8 mouse cellular contexts compared by ENCODE assay signal in the genomic region with DNA sequence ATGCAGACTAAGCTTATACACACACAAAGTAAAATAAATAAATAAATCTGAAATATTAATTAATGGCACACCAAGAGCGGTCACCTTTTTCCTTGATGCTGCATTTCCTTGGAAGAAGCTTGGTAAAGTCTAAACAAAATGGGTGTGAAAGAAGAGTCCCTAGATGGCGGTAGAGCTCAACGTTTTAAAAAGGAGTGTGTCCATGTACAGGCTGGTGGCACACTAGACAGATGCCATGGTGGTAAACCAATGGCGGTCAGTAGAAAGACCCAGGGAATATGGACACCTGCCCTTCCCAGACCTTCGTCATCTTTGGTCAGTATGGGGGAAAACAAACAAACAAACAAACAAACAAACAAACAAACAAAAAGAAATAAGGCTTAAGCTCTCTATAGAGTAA.
DNase-seq lines count a peak whose midpoint lies in the region; ATAC-seq lines count a peak whose summit lies in the region.

No protein-coding gene starts in this region.

- 55% methylated on average over 5 of the region's 5 CpGs for WGBS in forebrain, embryonic 11.5 days
- 53% methylated on average over 5 of the region's 5 CpGs for WGBS in forebrain, embryonic 10.5 days

- DNase-seq in forebrain, embryonic 11.5 days (ENCODE audit: low spot score), result no peak
- no peak for DNase-seq in forebrain, embryonic 10.5 days (ENCODE audit: extremely low spot score, low spot score)
- DNase-seq in urinary bladder, postnatal 14 days (ENCODE audit: low spot score), result peak; percentile 41
- no peak for DNase-seq in urinary bladder, postnatal 4 days (ENCODE audit: low spot score in 2 of 2)
- peak; percentile 17 to 22 for DNase-seq in heart, postnatal 14 days
- DNase-seq in left cerebral cortex, postnatal 4 days, result peak; percentile 18
- peak; percentile 35 to 60 for DNase-seq in right cerebral cortex, adult 2 months (ENCODE audit: low spot score in 2 of 2)
- DNase-seq in thymus, postnatal 36 days, result no peak

- no peaks in the 10 kb centered on the region for H3K9me3 ChIP-seq in forebrain, embryonic 11.5 days (ENCODE audit: control insufficient read depth, low read length)
- peaks cover 4% of the 10 kb centered on the region; the same call in 1 of the 2 replicates for H3K9me3 ChIP-seq in forebrain, embryonic 10.5 days

- ATAC-seq in forebrain, embryonic 11.5 days (replicated peaks; ENCODE audit: low FRiP score), result peak; percentile 72; the same call in 1 of the 2 replicates

- no peak overlapping the region for H3K9ac ChIP-seq in forebrain, embryonic 11.5 days (ENCODE audit: low read length)

- H3K4me3 ChIP-seq in forebrain, embryonic 11.5 days (ENCODE audit: low read depth, low read length), result no peak overlapping the region
- no peak overlapping the region for H3K4me3 ChIP-seq in forebrain, embryonic 10.5 days

- no peak overlapping the region for H3K27ac ChIP-seq in forebrain, embryonic 11.5 days (ENCODE audit: low read depth, low read length)
- no peak overlapping the region for H3K27ac ChIP-seq in forebrain, embryonic 10.5 days

- H3K36me3 ChIP-seq in forebrain, embryonic 11.5 days (ENCODE audit: control insufficient read depth, insufficient read depth, low read length), result no peaks in the 10 kb centered on the region
- H3K36me3 ChIP-seq in forebrain, embryonic 10.5 days (replicated peaks), result peaks cover 2% of the 10 kb centered on the region; the same call in 1 of the 2 replicates

- no peak overlapping the region for H3K4me2 ChIP-seq in forebrain, embryonic 11.5 days (ENCODE audit: low read depth, low read length, severe bottlenecking)

- H3K27me3 ChIP-seq in forebrain, embryonic 11.5 days (ENCODE audit: control insufficient read depth, insufficient read depth, low read length), result no peaks in the 10 kb centered on the region
- no peaks in the 10 kb centered on the region for H3K27me3 ChIP-seq in forebrain, embryonic 10.5 days (ENCODE audit: poor library complexity, severe bottlenecking)

- H3K4me1 ChIP-seq in forebrain, embryonic 11.5 days (replicated peaks; ENCODE audit: control insufficient read depth, insufficient read depth, low read length), result no peaks in the 10 kb centered on the region
- no peaks in the 10 kb centered on the region for H3K4me1 ChIP-seq in forebrain, embryonic 10.5 days

- intact Hi-C loops in heart, postnatal 14 days (cut with DNase I), result loop anchor here (2.0 kb wide), 1 partner anchor 186 kb away; no protein-coding TSS in a partner anchor
- intact Hi-C loops in left cerebral cortex, postnatal 4 days (cut with DNase I), result loop anchor here (5.0 to 10.0 kb wide), 2 partner anchors 184 to 321 kb away; a partner anchor contains a TSS

Comparison
In these comparisons a context has a peak if more than half of its experiments do, and no peak if none do; other contexts are left out.
1. DNase-seq: peak in urinary bladder, postnatal 14 days (single experiment), heart, postnatal 14 days (2 of 2), left cerebral cortex, postnatal 4 days (single experiment) and right cerebral cortex, adult 2 months (2 of 2); none in forebrain, embryonic 11.5 days (single experiment), forebrain, embryonic 10.5 days (single experiment), urinary bladder, postnatal 4 days (0 of 2) and thymus, postnatal 36 days (0 of 2).